Mouse (Mus musculus) heart, postnatal 36 days (tissue): ENCODE measurements around the gene Tdo2. TPM values are rescaled to one million over a fixed set of nuclear protein-coding genes. Genes with fewer than 3 reads are reported as not detected.

Experiments
- DNase-seq, 2 experiments: peaks; one replicate each; pipeline ENCODE4 v3.0.0; 2021 to 2022
- intact Hi-C: fragments of 180-260 bp; cut with DNase I; formaldehyde crosslinking; loops from one replicate; pipeline ENCODE4 v1.15.1; 2025
- total RNA-seq, 2 experiments: library from RNA; stranded (reverse); gene quantifications; 2 replicates each; pipeline ENCODE4 v1.2.3; 2021

Gene Tdo2
- not detected for total RNA-seq

DNA sequence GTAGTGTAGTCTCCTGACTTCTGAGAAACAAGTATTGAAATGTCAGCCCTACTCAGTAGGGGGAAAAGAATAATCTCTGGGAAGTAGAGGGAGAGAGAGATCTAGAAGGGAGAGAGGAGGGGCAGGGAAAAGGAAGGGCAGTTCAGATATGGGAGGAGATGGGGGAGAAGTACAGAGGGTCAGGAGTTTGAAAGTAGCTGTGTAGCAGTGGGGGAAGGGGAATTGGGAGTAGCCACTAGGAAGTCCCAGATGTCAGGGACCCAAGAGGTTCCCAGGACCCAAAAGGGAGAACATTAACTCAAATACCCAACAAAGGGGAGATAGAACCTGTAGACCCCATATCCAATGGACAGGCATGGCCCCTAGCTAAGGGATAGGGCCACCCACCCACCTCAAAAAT, at the start of gene Tdo2:
Gene Tdo2, minus strand, starts transcription at position 101 of the 400 bp plus-strand sequence.
- intact Hi-C loops: no loop called here
- no peak for DNase-seq

DNA sequence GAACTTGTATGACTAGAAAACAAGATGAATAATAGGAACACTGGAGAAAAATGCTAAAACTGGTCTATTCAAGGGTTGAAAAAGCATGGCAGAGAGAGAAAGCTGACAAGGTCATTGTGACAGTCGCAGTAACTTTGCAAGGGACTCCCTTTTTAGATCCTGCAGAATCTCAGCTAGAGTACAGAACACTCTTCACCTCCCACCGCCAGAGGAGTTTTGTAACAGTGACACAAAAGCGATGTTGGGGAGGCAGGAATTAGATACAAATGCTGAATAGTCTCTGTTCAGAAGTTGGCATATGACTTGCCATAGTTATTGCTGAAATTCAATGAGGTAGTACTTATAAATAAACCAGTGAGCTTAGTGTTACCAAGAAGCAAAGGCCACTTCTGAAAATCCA, 47.1 kb upstream of the Tdo2 start:
- intact Hi-C loops: no loop called here
- no peak for DNase-seq

DNA sequence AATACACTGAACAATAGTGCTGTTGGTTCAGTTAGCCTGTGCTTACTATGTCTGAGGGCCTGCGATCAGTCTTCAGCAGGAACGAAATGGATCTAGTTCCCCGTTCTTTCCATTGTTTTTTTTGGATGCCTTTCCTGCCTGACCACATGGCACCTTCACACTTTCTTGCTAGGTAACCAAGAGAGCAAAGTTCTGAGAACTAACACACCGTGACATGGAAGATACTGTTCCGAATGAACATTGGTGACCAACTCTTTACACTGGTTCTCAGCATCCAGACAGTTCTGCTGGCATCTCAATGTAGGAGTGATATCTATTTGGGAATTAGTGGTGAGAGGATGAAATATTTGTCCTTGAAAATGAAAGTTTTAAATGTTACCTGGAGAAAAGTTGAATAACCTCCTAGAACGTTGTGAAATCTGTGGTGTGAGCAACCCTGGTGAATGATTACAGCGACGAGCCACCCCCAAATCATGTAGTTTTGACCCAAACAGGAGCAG, 46.5 kb upstream of the Tdo2 start:
- DNase-seq: no peak
- intact Hi-C loops: no loop called here

DNA sequence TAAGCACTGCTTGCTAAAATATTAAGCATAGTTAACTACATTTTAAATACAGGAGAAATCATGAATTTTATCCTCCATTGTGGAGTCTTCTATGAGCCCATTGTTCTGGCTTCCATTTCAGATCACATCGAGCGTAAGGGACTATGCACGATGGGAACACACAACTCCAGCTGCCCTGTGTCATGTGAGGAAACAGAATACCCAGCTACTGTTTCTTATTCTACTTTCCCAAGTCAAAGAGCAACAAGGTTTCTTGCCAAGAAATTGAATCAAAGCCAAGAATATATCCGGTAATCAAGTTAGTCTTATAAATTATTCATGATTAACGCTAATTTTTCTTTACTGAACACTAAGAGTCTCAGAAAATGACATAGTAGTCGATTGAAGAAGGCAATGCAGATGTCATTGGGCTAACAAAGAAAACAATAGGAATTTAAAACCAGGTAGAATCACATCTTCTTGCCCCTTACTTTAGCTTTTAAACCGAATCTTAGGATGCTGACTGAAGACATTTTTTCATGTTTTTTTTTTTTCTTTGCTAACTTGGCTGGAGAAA, 38.2 kb upstream of the Tdo2 start:
- intact Hi-C loops: no loop called here
- DNase-seq: no peak

DNA sequence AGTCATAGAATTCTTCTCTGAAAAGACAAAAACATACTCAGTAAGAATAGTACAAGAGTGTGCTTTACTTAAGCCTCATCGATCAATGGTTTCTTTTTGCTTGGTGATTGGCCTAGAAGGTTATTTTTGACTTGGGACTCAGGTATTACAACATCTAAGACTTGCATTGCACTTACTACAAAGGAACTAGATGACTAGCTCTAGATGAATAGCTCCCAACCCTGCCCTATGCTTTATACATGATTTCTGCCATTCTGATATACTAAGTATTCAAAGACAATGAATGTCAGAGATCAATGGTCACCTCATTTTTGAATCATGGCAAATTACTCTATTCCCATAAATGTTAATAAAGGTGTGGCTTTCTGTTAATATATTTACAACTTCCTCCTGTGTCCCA, 31.0 kb upstream of the Tdo2 start:
- DNase-seq: no peak
- intact Hi-C loops: no loop called here

DNA sequence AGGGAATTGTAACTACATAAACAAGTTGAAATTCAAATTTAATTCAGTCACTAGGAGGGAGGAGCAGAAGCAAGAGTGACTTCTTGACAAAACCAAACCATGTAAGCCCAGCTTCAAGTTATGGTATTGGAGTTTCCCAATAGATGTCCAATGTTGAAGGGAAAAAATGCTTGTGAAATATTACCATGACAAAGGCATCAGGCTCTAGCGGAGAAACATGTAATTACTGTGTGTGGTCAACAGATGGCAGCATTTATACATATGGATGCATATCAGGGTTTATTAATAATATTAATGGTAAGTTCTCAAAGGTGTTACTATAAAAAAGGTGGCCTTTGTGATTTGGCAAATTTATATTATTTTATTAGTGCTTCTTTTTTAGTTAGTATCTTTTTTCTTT, 20.0 kb upstream of the Tdo2 start:
- DNase-seq: no peak
- intact Hi-C loops: loop anchor here (2.0 to 10.0 kb wide), 4 partner anchors 33 to 859 kb away; no protein-coding TSS in a partner anchor

DNA sequence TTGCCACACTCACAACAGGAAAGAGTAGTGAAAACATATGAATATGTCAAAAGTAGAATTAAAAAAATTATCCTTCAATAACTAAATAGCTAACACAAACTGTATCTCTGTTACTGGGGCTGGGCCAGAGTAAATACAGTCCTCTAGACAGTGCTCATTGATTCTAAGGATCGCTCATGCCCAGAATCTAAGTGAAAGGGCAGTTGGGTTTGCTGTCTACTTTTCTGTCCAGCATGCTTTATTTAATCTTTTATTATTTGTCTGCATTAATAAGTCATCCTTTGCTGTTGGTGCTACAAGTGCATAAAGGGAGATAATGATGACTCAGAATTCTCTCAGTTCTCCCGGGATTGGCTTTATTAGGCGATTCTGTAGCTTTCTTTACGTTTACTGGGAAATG, 19.4 kb upstream of the Tdo2 start:
- intact Hi-C loops: loop anchor here (5.0 to 10.0 kb wide), 3 partner anchors 342 to 859 kb away; no protein-coding TSS in a partner anchor
- DNase-seq: no peak

DNA sequence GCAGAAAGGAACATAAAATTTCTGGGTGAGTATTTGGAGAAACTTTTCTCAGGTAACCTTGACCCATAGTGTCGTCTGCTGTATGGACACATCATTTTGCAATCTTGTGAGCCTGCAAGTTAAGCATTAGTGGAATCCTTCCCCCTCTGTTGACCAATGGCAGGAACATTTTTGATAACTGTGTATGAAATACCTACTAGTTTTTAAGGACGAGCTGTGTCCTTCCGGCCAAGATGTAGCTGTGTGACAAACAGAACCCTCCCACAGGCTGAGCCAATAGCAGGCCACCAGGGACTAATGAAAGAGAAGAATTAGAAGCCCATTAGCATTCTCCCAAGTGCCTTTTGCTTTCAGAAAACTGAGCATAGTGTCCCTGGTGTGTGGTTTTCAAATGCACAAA, 14.5 kb upstream of the Tdo2 start:
- no peak for DNase-seq
- intact Hi-C loops: loop anchor here (10.0 kb wide), 2 partner anchors 734 to 864 kb away; no protein-coding TSS in a partner anchor

DNA sequence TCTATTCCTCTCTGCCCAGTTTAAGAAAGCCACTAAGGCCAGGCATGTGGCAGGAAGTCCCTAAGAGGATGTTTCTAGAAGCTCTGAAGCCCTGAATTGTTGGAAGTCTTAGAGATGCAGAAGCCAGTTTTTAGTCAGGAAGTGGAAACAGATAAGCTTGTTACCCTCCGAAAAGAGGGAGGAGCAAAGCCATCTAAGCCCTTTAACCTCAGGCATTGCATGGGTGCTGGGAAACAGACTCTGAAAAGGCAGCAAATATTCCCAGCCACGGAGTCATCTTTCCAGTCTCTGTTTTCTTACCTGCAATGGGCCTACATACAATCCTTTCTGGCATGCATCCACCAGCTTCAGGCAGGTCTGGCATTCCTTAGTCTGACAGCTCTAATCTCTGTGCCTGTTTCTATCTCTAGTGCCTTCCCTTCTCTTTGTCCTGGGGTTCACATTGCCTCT, 13.7 kb upstream of the Tdo2 start:
- no peak for DNase-seq
- intact Hi-C loops: loop anchor here (10.0 kb wide), 2 partner anchors 735 to 865 kb away; no protein-coding TSS in a partner anchor

DNA sequence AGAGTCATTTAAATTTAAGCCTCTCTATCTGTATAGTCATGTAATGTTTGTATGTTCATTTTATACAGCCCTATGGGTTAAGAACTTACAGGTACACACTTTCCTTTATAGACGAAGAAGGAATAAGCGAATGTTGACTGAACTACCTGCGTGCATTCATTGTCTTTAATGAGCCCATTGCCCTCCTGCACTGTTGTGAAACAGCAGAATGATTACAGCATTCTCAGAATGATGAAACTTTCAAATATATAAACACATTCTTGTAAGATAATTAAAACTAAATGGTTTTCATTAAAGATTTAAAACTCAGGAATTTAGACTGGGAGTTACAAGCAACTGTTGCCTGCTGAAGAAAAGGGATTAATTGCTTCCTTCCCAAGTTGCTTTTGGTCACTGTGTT, 11.6 kb upstream of the Tdo2 start:
- DNase-seq: no peak
- intact Hi-C loops: no loop called here

DNA sequence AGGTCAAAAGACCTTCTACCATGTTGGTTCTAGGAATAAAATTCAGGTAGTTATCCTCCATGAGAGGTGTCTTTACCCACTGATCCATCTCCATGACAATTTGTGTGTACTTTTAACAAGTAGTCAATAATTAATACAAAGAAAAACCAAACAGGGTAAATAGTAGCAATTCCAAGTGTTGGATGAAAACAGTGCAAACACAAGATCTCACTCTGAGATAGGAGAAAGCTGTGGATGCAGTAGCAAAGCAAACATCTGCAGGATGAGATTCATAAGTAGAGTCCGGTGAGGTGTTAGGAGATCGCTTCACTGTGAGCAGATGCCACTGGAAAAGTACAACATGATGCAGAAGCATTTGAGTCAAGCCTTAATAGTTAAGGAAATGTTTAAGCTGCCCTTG, 10.1 kb upstream of the Tdo2 start:
- no peak for DNase-seq
- intact Hi-C loops: no loop called here

DNA sequence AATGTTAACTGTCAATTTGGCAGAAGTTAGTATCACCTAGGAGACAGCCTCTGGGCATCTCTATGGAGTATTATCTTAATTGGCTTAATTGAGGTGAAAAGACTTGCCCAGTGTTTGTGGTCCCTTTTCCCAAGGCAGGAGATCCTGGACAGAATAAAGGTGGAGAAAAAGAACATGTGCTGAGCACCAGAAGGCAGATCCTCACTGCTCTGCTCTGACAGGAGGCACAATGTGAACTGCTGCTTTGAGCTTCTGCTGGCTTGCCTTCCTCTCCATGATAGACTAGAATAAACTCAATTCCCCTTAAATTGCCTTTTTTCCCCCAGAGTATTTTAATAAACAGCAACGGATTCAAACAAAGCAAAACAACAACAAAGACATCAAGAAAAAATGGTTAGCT, 9.1 kb upstream of the Tdo2 start:
- no peak for DNase-seq
- intact Hi-C loops: no loop called here

DNA sequence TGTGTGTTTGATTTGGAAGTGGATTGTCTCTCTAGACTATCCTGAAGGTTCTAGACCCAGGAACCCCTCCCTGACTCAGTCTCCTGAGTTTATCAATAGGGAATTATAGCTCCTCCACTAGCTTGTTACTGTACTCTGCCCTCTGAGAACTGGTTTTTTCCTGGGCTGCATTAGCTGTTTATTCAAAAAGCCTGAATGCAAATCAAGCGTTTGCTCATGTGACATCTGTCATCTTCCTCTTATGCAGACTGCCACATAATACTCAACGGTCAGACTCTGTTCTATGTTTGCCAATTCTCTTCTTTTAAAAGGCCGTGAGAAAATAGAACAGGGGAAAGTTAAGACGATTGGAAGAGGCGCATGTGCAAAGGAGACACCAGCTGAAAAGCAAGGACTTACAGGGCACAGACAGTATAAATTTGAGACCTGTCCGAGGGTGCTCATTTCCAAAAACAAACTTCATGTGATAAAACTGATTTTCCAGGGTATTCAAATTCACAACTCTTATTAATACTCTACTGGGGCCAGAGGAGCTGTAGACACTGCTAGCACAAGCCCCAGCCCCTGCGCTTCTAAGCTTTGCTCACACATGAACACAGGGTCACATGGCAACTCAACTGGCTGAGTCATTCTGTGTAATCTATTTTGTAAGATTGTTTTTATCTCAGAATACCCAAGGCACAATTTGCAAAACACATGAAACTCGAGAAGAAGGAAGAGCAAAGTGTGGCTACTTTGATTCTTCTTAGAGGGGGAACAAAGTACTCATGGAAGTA, 7.3 kb upstream of the Tdo2 start:
- intact Hi-C loops: no loop called here
- no peak for DNase-seq

DNA sequence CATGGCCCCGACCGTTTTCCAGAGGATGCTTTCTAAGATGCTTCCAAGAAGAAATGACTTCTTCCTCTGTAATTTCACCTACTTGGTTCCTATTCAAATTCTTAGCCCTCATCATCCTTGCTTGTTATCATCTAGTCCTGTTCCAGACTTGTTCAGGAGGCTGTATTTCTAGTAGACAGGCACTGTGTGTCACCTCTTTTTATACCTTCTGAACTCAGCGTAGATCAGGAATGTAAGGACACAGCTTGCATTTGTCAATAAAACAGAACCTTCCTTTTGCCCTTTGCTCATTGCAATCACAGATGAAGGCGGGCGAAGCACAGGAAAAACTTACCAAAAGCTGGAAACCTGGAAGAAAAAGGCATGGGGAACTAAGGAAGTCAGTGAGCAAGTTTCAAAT, 6.0 kb upstream of the Tdo2 start, which contains the start of gene Asic5:
Gene Asic5, plus strand, starts transcription at position 301 of the 400 bp plus-strand sequence.
- no peak for DNase-seq
- intact Hi-C loops: no loop called here

DNA sequence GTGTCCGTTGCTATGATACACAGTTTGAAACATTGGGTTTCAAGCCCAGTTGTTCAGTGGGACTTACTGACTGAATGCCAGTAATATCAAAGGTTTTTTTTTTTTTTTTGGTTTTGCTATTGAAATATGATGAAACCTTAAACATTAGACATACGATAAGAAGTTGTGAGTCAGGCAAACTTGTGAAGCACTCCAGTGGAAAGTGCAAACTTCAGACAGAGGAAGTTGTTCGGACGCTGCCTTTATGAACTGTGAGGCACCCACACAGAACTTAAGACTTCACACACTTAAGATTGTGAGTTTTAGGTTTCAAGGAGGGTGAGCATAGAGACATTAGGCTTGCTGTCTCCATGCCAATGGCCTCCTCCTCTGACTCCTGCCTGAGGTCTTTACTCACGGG, 5.6 kb upstream of the Tdo2 start:
- intact Hi-C loops: no loop called here
- no peak for DNase-seq

DNA sequence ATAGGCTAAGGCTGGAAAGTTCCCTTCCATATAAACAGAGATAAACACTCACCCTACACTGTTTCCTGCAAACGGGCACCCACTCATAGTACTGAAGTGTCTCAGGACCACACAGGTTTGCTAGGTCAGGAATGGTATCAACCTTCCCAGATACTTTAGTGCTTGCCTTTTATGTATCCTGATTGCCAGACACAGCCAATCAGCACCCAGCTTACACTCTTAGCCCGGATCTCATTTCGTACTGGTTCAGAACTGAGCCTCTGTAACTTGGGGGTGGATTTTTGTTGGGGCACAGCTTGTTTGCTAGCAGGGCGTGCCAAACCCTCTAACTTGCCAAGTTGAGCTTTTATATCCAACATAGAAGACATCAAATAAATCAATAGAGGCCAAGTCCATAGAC, 395 bp downstream of the Tdo2 start:
- no peak for DNase-seq
- intact Hi-C loops: no loop called here

DNA sequence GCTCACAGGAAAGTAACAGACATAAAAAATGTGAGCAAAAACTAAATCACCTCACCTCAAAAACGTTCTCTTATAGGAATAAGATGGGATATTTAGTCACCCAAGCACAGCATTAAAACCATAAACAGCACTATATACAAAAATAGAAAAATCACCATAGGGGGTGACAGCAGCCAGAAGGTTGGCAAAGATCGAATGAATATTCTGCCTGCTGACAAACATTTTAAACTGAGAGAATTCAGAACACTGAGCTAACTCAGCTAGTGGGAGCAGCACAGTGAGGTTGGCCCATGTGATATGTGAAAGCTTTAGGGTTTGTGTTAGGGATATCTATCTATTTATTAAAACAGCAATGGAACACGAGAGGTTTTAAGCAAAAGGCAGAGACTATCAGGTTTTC, 11.4 kb downstream of the Tdo2 start:
- intact Hi-C loops: no loop called here
- no peak for DNase-seq

DNA sequence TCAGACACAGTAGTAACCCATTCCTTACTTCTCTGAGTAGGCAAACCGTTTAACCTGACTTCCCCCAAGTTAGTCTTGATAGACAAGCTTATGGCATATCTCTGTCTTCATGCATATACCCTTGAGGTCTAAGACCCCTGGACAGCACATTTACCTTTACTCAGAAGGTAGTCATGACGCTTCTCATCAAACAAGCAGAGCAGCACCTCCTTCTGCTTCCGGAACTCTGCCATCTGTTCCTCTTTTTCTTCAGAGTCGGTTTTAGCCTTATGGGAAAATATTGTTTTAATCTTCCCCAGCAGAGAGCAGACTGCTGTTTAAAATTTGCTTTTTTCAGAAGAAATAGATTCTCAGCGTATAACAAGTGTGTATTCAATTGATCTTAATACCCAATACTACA, 12.2 kb downstream of the Tdo2 start:
- intact Hi-C loops: no loop called here

DNA sequence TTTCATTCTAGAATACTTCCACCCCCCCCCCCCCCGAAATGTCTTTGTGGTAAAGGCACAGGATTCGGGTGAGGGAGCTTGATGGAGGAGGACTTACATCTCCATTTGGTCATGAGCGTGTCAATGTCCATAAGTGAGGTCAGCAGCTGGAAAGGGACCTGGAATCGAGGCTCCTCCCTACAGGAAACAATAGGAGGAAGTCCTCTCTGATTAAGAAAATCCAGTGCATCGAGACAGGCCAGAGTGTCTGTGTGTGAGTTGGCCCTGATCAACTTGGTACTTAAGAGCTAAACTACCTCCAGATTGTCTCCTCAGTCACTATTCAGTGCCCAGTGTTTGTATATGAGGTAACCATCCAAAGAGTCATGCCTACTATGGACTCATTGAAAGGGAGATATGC, 14.7 kb downstream of the Tdo2 start:
- DNase-seq: no peak
- intact Hi-C loops: no loop called here

More for the DNA sequence above, 12.2 kb downstream of the Tdo2 start:
- no peak for DNase-seq

DNA sequence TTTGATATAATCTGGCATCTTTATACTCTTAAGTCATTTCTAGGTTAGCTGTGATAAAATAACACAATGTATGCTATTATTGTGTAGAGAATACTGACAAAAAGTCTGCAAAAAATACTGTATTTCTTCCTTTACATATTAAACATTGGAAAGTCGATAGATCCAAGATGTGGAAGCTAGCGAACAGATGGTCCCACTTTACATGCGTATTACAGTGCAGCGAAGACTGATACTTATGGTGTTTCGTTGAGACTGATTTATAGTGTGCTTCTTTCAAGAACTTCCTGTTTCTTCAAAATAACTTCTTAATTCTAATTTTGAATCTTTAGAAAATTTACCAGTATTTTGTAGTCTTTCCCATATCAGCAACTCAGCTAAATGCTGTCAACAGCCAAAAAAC, 18.5 kb downstream of the Tdo2 start:
- intact Hi-C loops: no loop called here
- DNase-seq: no peak

DNA sequence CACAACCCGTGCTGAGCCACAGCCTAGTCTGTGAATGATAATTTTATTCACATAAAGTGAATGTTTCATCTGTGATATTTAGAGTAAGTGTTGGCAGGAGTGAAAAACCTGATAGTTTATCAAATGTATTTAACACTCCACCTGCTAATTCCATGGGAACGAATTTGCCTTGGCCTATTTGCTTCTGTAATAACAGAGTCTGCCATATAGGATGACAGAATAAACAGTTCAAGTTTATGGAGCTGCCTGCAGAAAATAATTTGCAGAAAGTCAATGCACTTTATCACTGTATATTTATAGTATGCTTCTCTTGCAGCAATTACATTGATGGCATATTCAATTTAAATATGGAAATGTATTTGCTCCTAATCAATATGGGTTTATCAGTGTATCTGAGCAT, 24.2 kb downstream of the Tdo2 start:
- DNase-seq: no peak
- intact Hi-C loops: no loop called here

DNA sequence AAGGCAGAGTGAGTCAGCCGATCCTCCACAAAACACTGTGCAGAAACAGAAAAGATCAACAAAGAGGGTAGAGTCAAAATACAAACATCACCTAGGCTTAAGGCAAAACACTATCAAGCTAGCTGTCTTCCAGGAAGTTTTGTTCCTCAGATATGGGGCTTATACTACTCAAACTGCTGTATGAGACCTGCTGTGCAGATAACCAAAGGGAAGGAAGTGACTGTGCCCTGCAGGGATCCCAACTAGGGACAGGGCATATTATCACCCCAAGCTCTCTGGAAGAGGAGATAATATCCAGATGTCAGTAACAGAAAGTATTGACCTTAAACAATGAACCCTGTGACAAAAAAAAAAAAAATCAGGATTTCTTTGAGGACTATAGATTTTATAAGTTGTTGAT, 27.0 kb downstream of the Tdo2 start:
- no peak for DNase-seq
- intact Hi-C loops: no loop called here
